Comparison of ENCODE assay signal across 14 mouse cellular contexts in the genomic region with DNA sequence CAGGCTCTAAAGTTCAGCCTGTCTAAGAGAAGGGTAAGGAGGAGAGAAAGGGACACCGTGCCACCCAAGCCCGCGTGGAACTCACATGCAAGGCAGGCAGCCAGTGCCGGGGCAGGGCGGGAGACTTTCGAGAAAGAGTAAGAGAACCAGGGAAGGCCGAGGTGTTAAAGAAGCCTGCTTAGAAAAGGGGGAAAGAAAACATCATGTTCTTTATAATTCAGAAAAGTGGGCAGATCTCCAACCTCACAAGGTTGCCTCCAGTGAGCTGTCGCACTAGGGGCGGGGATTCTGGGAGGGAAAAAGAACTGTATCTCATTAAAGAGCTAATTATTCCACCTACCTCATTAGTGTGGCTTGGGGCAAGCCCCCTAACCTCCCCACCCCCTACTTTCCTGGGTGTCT. TPM values are rescaled to one million over a fixed set of nuclear protein-coding genes. Genes with fewer than 3 reads are reported as not detected.
DNase-seq lines count a peak whose midpoint lies in the region; ATAC-seq lines count a peak whose summit lies in the region.
"Had no signal": no experiment of that assay in that cellular context is flagged by ENCODE, and none has a peak within 500 bp of the region (broad histone marks: within the 10 kb centered on the region; RNA-seq: fewer than 3 reads in every experiment).

No protein-coding gene starts in this region.

- 39% methylated on average over 9 of the region's 9 CpGs for WGBS in forebrain, embryonic 11.5 days
- 50% methylated on average over 9 of the region's 9 CpGs for WGBS in forebrain, embryonic 10.5 days
- WGBS in kidney, embryonic 14.5 days = 30% methylated on average over 9 of the region's 9 CpGs
- WGBS in intestine, embryonic 16.5 days = 62% methylated on average over 9 of the region's 9 CpGs

- H3K36me3 ChIP-seq in forebrain, embryonic 11.5 days (ENCODE audit: control insufficient read depth, insufficient read depth, low read length) = no peaks in the 10 kb centered on the region
- no peaks in the 10 kb centered on the region for H3K36me3 ChIP-seq in forebrain, embryonic 10.5 days (replicated peaks)
- H3K36me3 ChIP-seq in kidney, embryonic 14.5 days (ENCODE audit: control insufficient read depth, insufficient read depth, low read length) = no peaks in the 10 kb centered on the region
- H3K36me3 ChIP-seq in intestine, embryonic 16.5 days (ENCODE audit: control insufficient read depth, insufficient read depth, low read length) = no peaks in the 10 kb centered on the region
- H3K36me3 ChIP-seq: embryonic facial prominence, embryonic 12.5 days; liver, embryonic 15.5 days; midbrain, embryonic 13.5 days; neural tube, embryonic 13.5 days; stomach, embryonic 15.5 days had no signal

- H3K4me2 ChIP-seq in forebrain, embryonic 11.5 days (ENCODE audit: low read depth, low read length, severe bottlenecking) = no peak overlapping the region
- no peak overlapping the region for H3K4me2 ChIP-seq in kidney, embryonic 14.5 days (replicated peaks; ENCODE audit: low read depth, low read length)
- no peak overlapping the region for H3K4me2 ChIP-seq in intestine, embryonic 16.5 days (ENCODE audit: low read depth, low read length)
- H3K4me2 ChIP-seq: embryonic facial prominence, embryonic 12.5 days; liver, embryonic 15.5 days; midbrain, embryonic 13.5 days; neural tube, embryonic 13.5 days; stomach, embryonic 15.5 days had no signal

- H3K27ac ChIP-seq in forebrain, embryonic 11.5 days (ENCODE audit: low read depth, low read length) = no peak overlapping the region
- H3K27ac ChIP-seq in forebrain, embryonic 10.5 days = no peak overlapping the region
- H3K27ac ChIP-seq in kidney, embryonic 14.5 days (ENCODE audit: low read depth, low read length) = no peak overlapping the region
- no peak overlapping the region for H3K27ac ChIP-seq in intestine, embryonic 16.5 days (ENCODE audit: low read length)
- H3K27ac ChIP-seq: embryonic facial prominence, embryonic 12.5 days; liver, embryonic 15.5 days; midbrain, embryonic 13.5 days; neural tube, embryonic 13.5 days; stomach, embryonic 15.5 days had no signal

- DNase-seq in forebrain, embryonic 11.5 days (ENCODE audit: low spot score) = peak; percentile 58
- no peak for DNase-seq in forebrain, embryonic 10.5 days (ENCODE audit: extremely low spot score, low spot score)
- DNase-seq in right cerebral cortex, adult 18-20 months = peak; percentile 23
- DNase-seq in right cerebral cortex, postnatal 14 days = no peak
- DNase-seq in frontal cortex, postnatal 10 days (ENCODE audit: low spot score in 2 of 2) = peak; percentile 20 to 38
- DNase-seq in ovary, postnatal 10 days (ENCODE audit: low spot score) = no peak
- DNase-seq: heart, adult 18-20 months had no signal

- no peaks in the 10 kb centered on the region for H3K27me3 ChIP-seq in forebrain, embryonic 11.5 days (ENCODE audit: control insufficient read depth, insufficient read depth, low read length)
- H3K27me3 ChIP-seq in forebrain, embryonic 10.5 days (ENCODE audit: poor library complexity, severe bottlenecking) = 0 out of 2 replicates have a peak, but pooled peaks cover 11% of the 10 kb centered on the region
- H3K27me3 ChIP-seq in kidney, embryonic 14.5 days (ENCODE audit: control insufficient read depth, insufficient read depth, low read length) = no peaks in the 10 kb centered on the region
- H3K27me3 ChIP-seq in intestine, embryonic 16.5 days (replicated peaks; ENCODE audit: control insufficient read depth, insufficient read depth, low read length) = no peaks in the 10 kb centered on the region
- H3K27me3 ChIP-seq: embryonic facial prominence, embryonic 12.5 days; liver, embryonic 15.5 days; midbrain, embryonic 13.5 days; neural tube, embryonic 13.5 days; stomach, embryonic 15.5 days had no signal

- no peak overlapping the region for H3K4me3 ChIP-seq in forebrain, embryonic 11.5 days (ENCODE audit: low read depth, low read length)
- no peak overlapping the region for H3K4me3 ChIP-seq in forebrain, embryonic 10.5 days
- H3K4me3 ChIP-seq in kidney, embryonic 14.5 days (ENCODE audit: low read length) = no peak overlapping the region
- no peak overlapping the region for H3K4me3 ChIP-seq in intestine, embryonic 16.5 days (ENCODE audit: low read length)
- H3K4me3 ChIP-seq: embryonic facial prominence, embryonic 12.5 days; liver, embryonic 15.5 days; midbrain, embryonic 13.5 days; neural tube, embryonic 13.5 days; stomach, embryonic 15.5 days had no signal

- peak; percentile 46; the same call in 1 of the 2 replicates for ATAC-seq in forebrain, embryonic 11.5 days (replicated peaks; ENCODE audit: low FRiP score)
- ATAC-seq in kidney, embryonic 14.5 days (ENCODE audit: low FRiP score, low TSS enrichment) = no peak
- ATAC-seq in intestine, embryonic 16.5 days = no peak
- ATAC-seq: midbrain, embryonic 13.5 days had no signal

- H3K9ac ChIP-seq in forebrain, embryonic 11.5 days (ENCODE audit: low read length) = no peak overlapping the region
- H3K9ac ChIP-seq in kidney, embryonic 14.5 days (ENCODE audit: low read depth, low read length) = no peak overlapping the region
- no peak overlapping the region for H3K9ac ChIP-seq in intestine, embryonic 16.5 days (ENCODE audit: low read depth, low read length)
- H3K9ac ChIP-seq: embryonic facial prominence, embryonic 12.5 days; liver, embryonic 15.5 days; midbrain, embryonic 13.5 days; neural tube, embryonic 13.5 days; stomach, embryonic 15.5 days had no signal

- peaks cover 14% of the 10 kb centered on the region for H3K4me1 ChIP-seq in forebrain, embryonic 11.5 days (replicated peaks; ENCODE audit: control insufficient read depth, insufficient read depth, low read length)
- H3K4me1 ChIP-seq in forebrain, embryonic 10.5 days = peaks cover 43% of the 10 kb centered on the region
- no peaks in the 10 kb centered on the region for H3K4me1 ChIP-seq in kidney, embryonic 14.5 days (ENCODE audit: control insufficient read depth, insufficient read depth, low read length)
- H3K4me1 ChIP-seq in intestine, embryonic 16.5 days (ENCODE audit: control insufficient read depth, insufficient read depth, low read length) = peaks cover 8% of the 10 kb centered on the region; the same call in 1 of the 2 replicates
- H3K4me1 ChIP-seq: embryonic facial prominence, embryonic 12.5 days; liver, embryonic 15.5 days; stomach, embryonic 15.5 days had no signal

- no peaks in the 10 kb centered on the region for H3K9me3 ChIP-seq in forebrain, embryonic 11.5 days (ENCODE audit: control insufficient read depth, low read length)
- H3K9me3 ChIP-seq in forebrain, embryonic 10.5 days = no peaks in the 10 kb centered on the region
- no peaks in the 10 kb centered on the region for H3K9me3 ChIP-seq in kidney, embryonic 14.5 days (ENCODE audit: control insufficient read depth, low read length)
- H3K9me3 ChIP-seq in intestine, embryonic 16.5 days (ENCODE audit: control insufficient read depth, low read length) = no peaks in the 10 kb centered on the region
- H3K9me3 ChIP-seq: embryonic facial prominence, embryonic 12.5 days; liver, embryonic 15.5 days; midbrain, embryonic 13.5 days; neural tube, embryonic 13.5 days; stomach, embryonic 15.5 days had no signal

RNA-seq across cellular contexts. Expression of a gene that starts 44.1 kb away (rescaled TPM):
- polyA plus RNA-seq in forebrain, embryonic 11.5 days (2014; fragmentation: Nextera tagmentation; extraction: Ambion mirVana) = 14.1 and 15.4 TPM in 2 replicates
- 16.2 and 17.2 TPM in 2 replicates for polyA plus RNA-seq in forebrain, embryonic 10.5 days (2016; fragmentation: Nextera tagmentation; extraction: Ambion mirVana)
- 20.6 and 23.1 TPM in 2 replicates for polyA plus RNA-seq in kidney, embryonic 14.5 days (2014; fragmentation: Nextera tagmentation; extraction: Ambion mirVana)
- polyA plus RNA-seq in intestine, embryonic 16.5 days (2015; fragmentation: Nextera tagmentation; extraction: Ambion mirVana) = 13.0 and 15.5 TPM in 2 replicates

Comparison
In these comparisons a context has a peak if more than half of its experiments do, and no peak if none do; other contexts are left out.
1. DNase-seq: peak in forebrain, embryonic 11.5 days (single experiment), right cerebral cortex, adult 18-20 months (single experiment) and frontal cortex, postnatal 10 days (2 of 2); none in forebrain, embryonic 10.5 days (single experiment), right cerebral cortex, postnatal 14 days (single experiment) and ovary, postnatal 10 days (single experiment).